Mouse (Mus musculus) left cerebral cortex, adult 8-10 months (tissue): ENCODE data around the gene Gdf1. TPM values are rescaled to one million over a fixed set of nuclear protein-coding genes. Genes with fewer than 3 reads are reported as not detected.

ENCODE experiments used
- DNase-seq, 2 experiments: peaks; one replicate each; pipeline ENCODE4 v3.0.0; 2022; ENCODE audit warnings: low spot score in 2 of 2
- total RNA-seq, 4 experiments: library from RNA; stranded (reverse); gene quantifications; 2 replicates each; pipeline ENCODE4 v1.2.4; 2022

Gene Gdf1
- total RNA-seq, 4 experiments from 2014 or later: 4.2 to 13.4 (median 7.4) TPM

GRCm38 (mm10) chr8:70360769-70361168, 31.2 kb downstream of the Gdf1 start:
- no peak for DNase-seq

GRCm38 (mm10) chr8:70361484-70362032, 31.9 kb downstream of the Gdf1 start:
- no peak for DNase-seq

- DNase-seq: no peak
These were observed 34.4 kb downstream of the Gdf1 start for GRCm38 (mm10) chr8:70364066-70364465.

- DNase-seq: no peak
These were observed 37.0 kb downstream of the Gdf1 start for GRCm38 (mm10) chr8:70366588-70366987.

GRCm38 (mm10) chr8:70370476-70370875, 40.9 kb downstream of the Gdf1 start:
- DNase-seq: no peak

GRCm38 (mm10) chr8:70371951-70372350, 42.3 kb downstream of the Gdf1 start:
- DNase-seq: no peak

- DNase-seq: no peak
These were observed 44.0 kb downstream of the Gdf1 start, which contains the start of gene Comp for GRCm38 (mm10) chr8:70373397-70374317. TSS of gene Comp (plus strand) at chr8:70373558.

- no peak for DNase-seq
These were observed 44.8 kb downstream of the Gdf1 start for GRCm38 (mm10) chr8:70374318-70374927.

- DNase-seq: no peak
These were observed 45.7 kb downstream of the Gdf1 start for GRCm38 (mm10) chr8:70375212-70375859.

GRCm38 (mm10) chr8:70376275-70376741, 46.7 kb downstream of the Gdf1 start:
- DNase-seq: no peak

GRCm38 (mm10) chr8:70377049-70377448, 47.4 kb downstream of the Gdf1 start:
- no peak for DNase-seq

GRCm38 (mm10) chr8:70380069-70380468, 50.5 kb downstream of the Gdf1 start:
- DNase-seq: no peak

Other genes starting within 250 kb of the Gdf1 start
- 100 to 1,000 TPM in 2 of 4 experiments, 10 to 100 TPM in 2; 97.1 to 113 (median 101) TPM for gene Hapln4, start 246.4 kb upstream of the Gdf1 start, total RNA-seq
- gene Ncan, start 208.9 kb upstream of the Gdf1 start, total RNA-seq: 100 to 1,000 TPM; 143 to 155 (median 147) TPM
- gene Nr2c2ap, start 198.5 kb upstream of the Gdf1 start, total RNA-seq: 10 to 100 TPM; 23.8 to 29.4 (median 26.5) TPM
- 10 to 100 TPM; 15.1 to 19.6 (median 16.4) TPM for gene Rfxank, start 190.7 kb upstream of the Gdf1 start, total RNA-seq
- 10 to 100 TPM; 36.6 to 48.0 (median 42.9) TPM for gene Borcs8, start 190.3 kb upstream of the Gdf1 start, total RNA-seq
- gene Mef2b, start 190.1 kb upstream of the Gdf1 start, total RNA-seq: under 1 TPM in 2 of 4 experiments, not detected in 2; 0.27 to 0.58 TPM
- 10 to 100 TPM; 40.2 to 49.8 (median 43.4) TPM for gene Tmem161a, start 157.5 kb upstream of the Gdf1 start, total RNA-seq
- gene Slc25a42, start 117.5 kb upstream of the Gdf1 start, total RNA-seq: 10 to 100 TPM; 30.4 to 36.5 (median 34.9) TPM
- gene Sugp2, start 95.6 kb upstream of the Gdf1 start, total RNA-seq: 100 to 1,000 TPM; 102 to 121 (median 111) TPM
- 10 to 100 TPM; 33.6 to 44.9 (median 40.5) TPM for gene Armc6, start 95.4 kb upstream of the Gdf1 start, total RNA-seq
- gene Homer3, start 47.0 kb upstream of the Gdf1 start, total RNA-seq: 10 to 100 TPM in 1 of 4 experiments, 1 to 10 TPM in 3; 9.2 to 12.1 (median 9.8) TPM
- 10 to 100 TPM; 47.5 to 55.7 (median 51.8) TPM for gene Ddx49, start 27.3 kb upstream of the Gdf1 start, total RNA-seq
- gene Cope, start 27.3 kb upstream of the Gdf1 start, total RNA-seq: 100 to 1,000 TPM; 123 to 154 (median 139) TPM
- 10 to 100 TPM; 83.6 to 94.5 (median 88.4) TPM for gene Cers1, start 14.0 kb upstream of the Gdf1 start, total RNA-seq
- gene Upf1, start 23.5 kb downstream of the Gdf1 start, total RNA-seq: 10 to 100 TPM; 55.1 to 60.8 (median 59.2) TPM
- 1 to 10 TPM in 1 of 4 experiments, under 1 TPM in 3; 0.20 to 1.0 (median 0.64) TPM for gene Comp, start 43.7 kb downstream of the Gdf1 start, total RNA-seq
- 100 to 1,000 TPM; 134 to 175 (median 147) TPM for gene Crtc1, start 109.8 kb downstream of the Gdf1 start, total RNA-seq
- 10 to 100 TPM; 39.1 to 42.8 (median 40.4) TPM for gene Klhl26, start 147.2 kb downstream of the Gdf1 start, total RNA-seq
- 100 to 1,000 TPM; 271 to 280 (median 273) TPM for gene Tmem59l, start 157.5 kb downstream of the Gdf1 start, total RNA-seq
- gene Crlf1, start 163.3 kb downstream of the Gdf1 start, total RNA-seq: 1 to 10 TPM in 2 of 4 experiments, under 1 TPM in 2; 0.94 to 1.6 (median 1.2) TPM
- 100 to 1,000 TPM; 103 to 117 (median 109) TPM for gene Rex1bd, start 176.9 kb downstream of the Gdf1 start, total RNA-seq
- 1,000 to 10,000 TPM in 1 of 4 experiments, 100 to 1,000 TPM in 3; 847 to 1,003 (median 930) TPM for gene Uba52, start 181.0 kb downstream of the Gdf1 start, total RNA-seq
- gene Fkbp8, start 197.9 kb downstream of the Gdf1 start, total RNA-seq: 100 to 1,000 TPM; 419 to 440 (median 422) TPM
- gene Kxd1, start 198.1 kb downstream of the Gdf1 start, total RNA-seq: 10 to 100 TPM; 43.0 to 52.5 (median 47.1) TPM
- 10 to 100 TPM; 17.6 to 25.3 (median 19.2) TPM for gene Ell, start 209.6 kb downstream of the Gdf1 start, total RNA-seq